Mouse (Mus musculus) spleen, postnatal 10 days (tissue): ENCODE data around the gene Il19.
A peak's percentile ranks its signal among the peaks of the same experiment; 100 is the strongest.

Source experiments
- DNase-seq, 2 experiments: peaks; one replicate each; pipeline ENCODE4 v3.0.0; 2021 to 2022; ENCODE audit warnings: low spot score in 2 of 2

Gene Il19

DNA sequence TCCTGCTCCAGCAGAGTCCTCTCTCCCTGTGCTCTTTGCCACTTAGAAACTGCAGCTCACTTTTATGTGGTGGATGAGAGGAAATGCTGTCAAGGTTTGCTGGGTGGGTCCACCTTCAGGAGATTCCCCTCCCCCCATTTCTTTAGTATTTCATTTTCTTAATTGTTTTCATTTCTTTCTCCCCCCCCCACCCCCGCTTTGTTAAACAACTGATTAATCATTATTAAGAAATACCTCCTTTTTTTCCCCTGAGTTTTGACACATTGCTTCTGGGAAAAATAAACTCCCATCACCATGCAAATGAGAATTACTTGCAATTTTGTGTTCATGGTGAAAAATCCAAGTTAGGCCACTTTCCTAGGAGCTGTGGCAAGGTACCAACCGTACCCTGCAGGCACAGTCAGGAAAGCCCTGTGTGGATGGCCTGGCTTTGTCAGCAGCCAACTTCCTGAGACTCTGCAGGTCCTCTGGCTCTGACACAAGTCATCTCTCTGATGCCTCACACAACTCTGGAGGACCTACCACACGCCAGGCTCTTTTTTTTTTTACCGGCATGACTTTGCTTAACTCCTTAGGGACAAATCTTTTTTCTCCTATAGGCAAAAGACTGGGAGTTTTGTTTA is at the start of gene Il19:
Gene Il19 (minus strand): TSS at position 51 of the 623 bp plus-strand sequence.
- no peak for DNase-seq

GRCm38 (mm10) chr1:130989331-130989730 is 49.4 kb upstream of the Il19 start:
- no peak for DNase-seq

DNA sequence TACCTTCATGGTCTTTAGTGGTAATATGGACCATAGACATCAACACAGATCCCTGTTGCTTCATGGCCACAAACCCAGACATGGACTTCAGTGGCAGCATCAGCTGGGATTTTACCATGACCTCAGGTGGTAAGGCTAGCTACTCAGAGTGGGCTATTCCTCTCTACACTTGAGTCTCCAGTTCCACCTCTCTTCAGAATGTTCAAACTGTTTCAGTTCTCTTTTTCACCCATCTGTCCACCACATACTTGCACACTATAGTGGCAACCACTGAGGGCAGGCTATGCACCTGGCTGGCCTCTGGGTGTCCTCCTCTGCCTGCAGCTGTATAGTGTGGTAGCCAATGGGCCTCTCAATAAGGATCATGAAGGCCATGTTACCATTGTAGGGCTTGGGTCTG is 47.5 kb upstream of the Il19 start:
- peak; percentile 2 to 36 for DNase-seq

GRCm38 (mm10) chr1:130987001-130987400 is 47.1 kb upstream of the Il19 start:
- no peak for DNase-seq

DNA sequence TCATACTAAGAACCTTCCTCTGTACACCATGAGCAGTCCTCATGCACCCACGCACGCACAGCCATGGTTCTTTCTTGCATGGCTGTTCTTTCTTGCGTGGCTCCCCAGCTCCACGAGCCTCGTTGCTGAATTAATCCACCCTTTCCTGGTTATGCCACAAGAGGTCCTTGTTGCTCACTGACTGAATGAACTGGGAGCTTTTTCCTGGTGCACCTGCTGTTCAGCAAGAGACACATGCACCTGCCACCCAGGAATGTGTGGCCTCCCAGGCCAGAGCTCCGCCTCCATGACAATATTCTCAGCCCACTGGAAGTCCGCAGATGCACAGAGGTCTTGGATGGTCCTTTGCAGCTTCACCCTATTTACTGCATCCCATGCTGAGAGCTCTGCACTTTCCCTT is 44.5 kb upstream of the Il19 start:
- DNase-seq = no peak

GRCm38 (mm10) chr1:130979455-130979854 is 39.5 kb upstream of the Il19 start:
- peak in 1 of 2 experiments; percentile 59 for DNase-seq

DNA sequence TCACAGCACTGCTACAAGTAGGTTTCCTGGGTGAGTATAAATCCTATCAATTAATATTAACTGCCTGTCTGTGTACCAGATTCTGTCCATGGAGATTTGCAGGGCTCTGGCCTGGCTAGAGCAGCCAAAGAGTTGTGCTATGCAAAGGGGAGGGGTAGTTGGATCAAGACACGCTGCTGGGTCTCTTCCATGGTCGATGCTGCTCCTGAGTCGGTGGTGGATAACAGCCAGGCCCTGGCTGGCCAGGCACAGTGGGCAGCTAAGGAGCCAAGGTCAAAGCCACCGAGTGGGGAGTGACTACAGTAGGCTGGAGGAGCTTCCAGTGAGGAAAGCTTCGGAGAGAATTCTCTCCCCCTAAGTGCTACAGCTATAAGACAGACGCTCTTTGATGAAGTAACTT is 24.0 kb upstream of the Il19 start:
- no peak for DNase-seq

DNA sequence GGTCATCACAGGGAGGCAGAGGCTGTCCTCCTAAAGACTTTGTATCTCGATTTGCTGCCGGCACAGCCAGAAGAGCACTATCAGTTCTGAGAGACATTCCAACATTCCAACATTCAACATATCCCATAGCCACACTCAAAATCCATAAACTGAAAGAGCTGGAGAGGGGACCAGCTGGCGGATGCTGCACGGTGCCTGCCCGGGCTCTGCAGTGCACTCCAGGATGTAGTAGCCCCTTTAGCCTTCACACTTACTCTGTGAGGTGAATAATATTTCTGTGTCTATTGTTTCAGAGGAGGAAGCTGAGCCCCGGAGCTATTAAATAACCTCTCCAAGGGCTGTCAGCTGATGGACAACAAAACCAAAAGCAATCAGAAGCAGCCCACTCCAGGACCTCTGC is 7.0 kb upstream of the Il19 start:
- DNase-seq = no peak

- no peak for DNase-seq
Measured at GRCm38 (mm10) chr1:130941801-130942200, 1.9 kb upstream of the Il19 start.

DNA sequence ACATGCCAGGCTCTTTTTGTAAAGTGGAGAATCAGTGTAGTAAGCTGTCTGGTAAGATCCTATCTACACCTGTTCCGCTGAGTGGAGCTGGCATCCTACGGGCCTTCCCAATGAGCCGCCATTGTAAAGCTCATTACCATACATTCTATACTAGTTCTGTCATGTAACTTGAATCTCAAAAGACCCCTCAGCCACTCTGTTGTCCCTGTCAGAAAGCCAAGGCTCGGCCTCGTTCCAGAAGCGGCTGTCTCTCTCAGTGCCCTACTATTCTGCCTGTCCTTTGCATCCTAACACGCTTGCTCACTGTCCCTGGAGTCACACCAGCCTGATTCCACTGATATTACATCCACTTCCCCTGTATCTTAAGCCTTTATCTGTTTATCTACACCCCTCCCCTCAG is 1.7 kb downstream of the Il19 start:
- DNase-seq = no peak

DNA sequence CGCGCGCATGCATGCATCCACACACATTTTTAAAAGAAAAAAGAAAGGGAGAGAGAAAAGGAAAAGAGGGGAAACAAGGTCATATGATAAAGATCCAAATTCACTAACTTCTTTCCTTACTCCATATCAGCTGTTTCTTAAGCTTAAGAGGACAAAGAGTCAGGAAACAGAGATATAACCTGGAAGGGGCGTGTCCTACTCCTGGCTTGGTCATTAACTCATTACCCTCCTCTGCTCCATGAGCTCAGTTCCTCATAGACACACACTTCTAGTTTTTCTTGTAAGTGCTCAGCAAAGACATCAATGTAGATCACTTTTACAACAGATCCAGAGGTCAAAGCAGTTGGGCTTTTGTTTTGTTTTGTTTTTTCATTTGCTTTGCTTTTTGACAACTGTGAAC is 2.7 kb downstream of the Il19 start:
- no peak for DNase-seq

GRCm38 (mm10) chr1:130936351-130936750 is 3.6 kb downstream of the Il19 start:
- no peak for DNase-seq

- peak; percentile 9 to 62 for DNase-seq
Measured at GRCm38 (mm10) chr1:130926484-130926883, 13.4 kb downstream of the Il19 start.

DNA sequence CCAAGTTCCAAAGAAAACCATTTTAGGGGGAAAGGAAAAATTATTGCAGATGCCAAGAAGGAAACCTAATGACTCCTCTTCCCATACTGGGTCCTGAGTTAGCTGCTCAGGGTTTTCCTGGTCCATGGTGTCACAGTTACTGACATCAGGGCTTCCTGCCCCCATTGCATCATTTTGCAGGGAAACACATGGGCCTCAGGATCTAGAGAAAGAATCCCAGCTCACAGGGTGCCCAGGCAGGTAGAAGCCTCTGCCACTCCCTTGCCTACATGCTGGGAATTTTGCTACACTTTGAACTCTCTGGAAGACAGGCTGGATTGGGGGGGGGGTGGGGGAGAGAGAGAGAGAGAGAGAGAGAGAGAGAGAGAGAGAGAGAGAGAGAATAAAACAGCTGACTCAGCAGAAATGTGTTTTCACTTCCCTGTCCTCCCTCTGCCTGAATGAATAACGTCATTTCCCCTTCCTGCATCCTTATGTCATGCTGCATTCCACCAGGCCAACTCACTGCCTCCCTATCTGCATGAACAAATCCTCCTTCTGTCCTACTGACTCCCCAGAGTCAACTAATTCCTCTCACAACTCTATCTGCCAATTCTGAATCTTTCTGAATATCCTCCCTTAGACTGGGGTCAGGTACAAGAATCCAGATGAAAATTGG is 21.5 kb downstream of the Il19 start:
- DNase-seq = no peak

- DNase-seq = no peak
Measured at GRCm38 (mm10) chr1:130911401-130912010, 28.4 kb downstream of the Il19 start, which contains the start of gene Il20. Gene Il20 (minus strand): TSS chr1:130911451.

- DNase-seq = no peak
Measured at GRCm38 (mm10) chr1:130902505-130902904, 37.4 kb downstream of the Il19 start.

- DNase-seq = no peak
Measured at GRCm38 (mm10) chr1:130894468-130894867, 45.4 kb downstream of the Il19 start.

- DNase-seq = no peak
Measured at GRCm38 (mm10) chr1:130893329-130894040, 46.4 kb downstream of the Il19 start.

DNA sequence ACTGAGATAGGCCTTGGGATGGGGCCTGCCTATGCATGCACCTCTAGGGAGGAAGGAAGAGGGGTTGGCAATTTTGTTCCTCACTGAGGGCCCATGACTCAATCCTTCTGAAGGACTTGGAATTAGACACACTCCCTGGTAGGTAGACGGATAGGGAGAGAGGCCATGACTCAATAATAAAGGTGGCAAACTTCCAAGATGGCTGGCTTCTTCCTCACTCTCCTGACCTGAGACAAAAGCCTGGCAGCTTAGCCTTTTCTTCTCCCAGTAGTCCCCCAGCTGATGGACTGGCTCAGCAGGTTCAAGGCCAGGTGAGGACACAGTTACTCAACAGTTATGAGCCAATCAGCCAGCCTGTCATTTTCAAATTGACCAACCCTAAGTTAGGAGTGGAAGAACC is 47.5 kb downstream of the Il19 start:
- DNase-seq = no peak

DNA sequence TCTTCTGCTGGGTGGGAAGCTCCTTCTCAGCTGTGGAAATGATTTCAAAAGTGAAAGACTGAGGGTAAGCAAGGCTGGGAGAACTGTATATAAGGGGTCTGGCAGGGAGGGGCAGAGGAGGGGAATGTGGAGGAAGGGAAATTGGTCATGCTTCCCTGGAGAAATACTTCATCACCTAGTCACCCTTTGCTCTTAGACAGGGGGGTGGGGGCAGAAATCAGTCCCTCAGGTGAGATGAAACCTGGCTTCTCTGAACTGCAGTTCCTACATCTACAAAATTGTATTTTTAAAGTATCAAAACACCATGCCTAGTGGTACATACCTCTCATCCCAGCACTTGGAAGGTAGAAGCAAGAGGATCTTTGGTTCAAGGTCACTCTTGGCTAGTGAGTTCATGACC is 52.6 kb downstream of the Il19 start, which contains the start of gene Il24:
Gene Il24 (minus strand): TSS at position 101 of the 400 bp plus-strand sequence.
- DNase-seq = no peak

- no peak for DNase-seq
Measured at GRCm38 (mm10) chr1:130883146-130883545, 56.8 kb downstream of the Il19 start.
